Mouse (Mus musculus): ENCODE measurements around the gene Plcb3.
"Not testable (repeated sequence)": the region's sequence is repeated elsewhere in the genome, so short reads cannot be mapped to it uniquely, and the experiment has no call there.

Plcb3 gene

GRCm38 (mm10) chr19:6975537-6976521 is at the start of gene Plcb3:
TSS of gene Plcb3 (minus strand) at chr19:6976470.
- DNase-seq (ENCODE audit: low spot score), result peak; percentile 80

DNA sequence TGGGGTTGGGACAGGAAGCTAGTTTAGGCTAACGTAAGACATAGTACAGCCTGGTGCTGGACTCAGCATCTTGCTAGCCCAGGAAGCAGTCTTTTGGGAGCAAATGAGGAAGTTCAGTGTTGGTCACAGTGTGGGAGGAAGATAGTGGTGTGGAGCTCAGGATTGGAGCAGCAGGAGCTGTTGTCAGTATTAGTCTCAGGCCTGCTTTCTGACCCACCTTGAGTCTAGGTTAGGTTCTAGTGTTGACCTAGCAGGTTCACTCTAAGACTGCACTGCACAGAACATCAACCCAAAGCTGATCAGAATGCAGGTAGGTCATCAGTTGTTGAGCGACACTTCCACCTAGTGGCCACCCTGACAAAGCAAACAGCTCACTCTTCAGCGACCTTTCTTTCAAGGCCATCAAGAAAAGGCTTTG is 44.0 kb upstream of the Plcb3 start:
- peak; percentile 81 for DNase-seq (ENCODE audit: low spot score)

GRCm38 (mm10) chr19:7019191-7019590 is 42.9 kb upstream of the Plcb3 start, which contains the start of gene Fermt3:
TSS of gene Fermt3 (minus strand) at chr19:7019469.
- no peak for DNase-seq (ENCODE audit: low spot score)

GRCm38 (mm10) chr19:7018546-7018945 is 42.3 kb upstream of the Plcb3 start:
- no peak for DNase-seq (ENCODE audit: low spot score)

DNA sequence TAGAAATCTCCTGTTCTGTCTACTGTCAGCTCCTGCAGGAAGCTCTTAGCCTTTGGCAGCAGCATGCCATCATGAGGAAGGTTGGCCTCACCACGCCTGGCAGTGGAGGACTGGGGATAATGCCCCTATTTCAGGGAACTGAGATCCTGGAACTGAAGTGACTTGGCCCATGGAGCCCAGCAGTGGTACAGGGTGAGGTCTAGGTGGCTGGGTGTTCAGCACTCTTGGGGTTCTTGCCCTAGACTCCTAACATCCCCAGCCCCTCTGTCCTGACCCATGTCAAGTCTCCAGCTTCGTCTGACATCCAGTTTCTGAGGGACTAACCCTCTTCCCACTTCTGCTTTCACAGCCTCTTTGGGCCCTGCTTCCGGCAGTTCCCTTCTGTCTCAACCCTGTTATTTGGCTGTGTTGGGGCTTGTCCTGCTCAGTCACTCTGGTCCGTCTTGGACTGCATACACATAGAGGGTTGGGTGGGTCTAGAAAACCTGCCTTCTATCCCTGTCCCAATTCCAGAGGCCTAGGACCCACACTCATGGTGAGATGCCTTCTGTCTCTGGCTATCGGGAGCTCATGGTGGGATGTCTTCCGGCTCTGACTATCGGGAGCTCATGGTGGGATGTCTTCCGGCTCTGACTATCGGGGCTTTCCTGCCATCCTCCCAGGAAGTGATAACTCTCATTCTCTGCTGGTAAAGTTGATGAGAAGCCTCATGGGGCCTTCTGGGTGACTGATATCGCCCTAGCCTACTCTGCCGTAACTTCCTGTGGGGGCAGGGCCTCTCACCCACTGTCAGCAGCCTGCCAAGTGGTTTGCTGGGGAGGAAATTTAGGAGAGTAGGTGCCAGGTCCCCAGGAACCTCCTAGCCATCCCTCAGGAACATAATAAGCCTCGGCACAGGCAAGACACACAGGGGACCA is 41.5 kb upstream of the Plcb3 start:
- DNase-seq (ENCODE audit: low spot score), result no peak

GRCm38 (mm10) chr19:7014481-7015135 is 38.3 kb upstream of the Plcb3 start:
- DNase-seq (ENCODE audit: low spot score), result no peak

DNA sequence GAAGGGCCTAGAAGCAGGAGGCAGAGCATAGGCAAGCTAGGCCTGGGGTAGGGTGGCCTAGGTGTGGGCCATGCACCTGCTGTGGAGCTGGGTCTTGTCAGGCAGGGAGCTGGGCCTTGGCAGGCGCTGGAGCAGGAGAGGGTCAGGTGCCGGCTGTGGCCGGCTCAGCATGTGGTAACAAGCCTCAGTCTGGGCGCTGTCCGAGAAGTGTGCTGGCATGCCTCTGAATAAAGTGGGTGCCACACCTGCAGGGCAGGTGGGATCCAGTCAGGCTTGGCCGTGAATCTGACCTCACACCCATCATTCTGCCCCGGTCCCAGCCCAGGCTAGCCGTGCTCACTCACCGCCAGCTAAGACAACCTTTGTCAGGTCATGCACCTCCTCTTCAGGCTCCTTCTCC is 37.7 kb upstream of the Plcb3 start:
- DNase-seq (ENCODE audit: low spot score), result no peak

DNA sequence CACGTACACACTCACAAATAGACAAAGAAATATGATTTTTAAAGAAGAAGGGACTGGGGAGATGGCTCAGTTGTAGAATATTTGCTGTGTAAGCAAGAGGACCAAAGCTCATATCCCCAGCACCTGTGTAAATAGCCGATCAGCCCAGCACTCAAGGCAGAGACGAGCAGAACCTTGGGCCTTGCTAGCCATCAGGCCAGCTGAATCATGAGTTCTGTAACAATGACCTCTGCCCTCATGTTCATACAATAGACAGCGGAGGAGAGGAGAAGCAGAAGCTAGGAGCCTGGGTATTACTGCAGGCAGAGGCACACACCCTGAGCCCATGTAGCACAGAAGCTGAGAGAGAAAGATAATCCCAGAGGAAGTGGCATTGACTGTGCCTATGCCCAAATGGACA is 36.2 kb upstream of the Plcb3 start:
- no peak for DNase-seq (ENCODE audit: low spot score)

- DNase-seq (ENCODE audit: low spot score), result no peak
These were observed 30.8 kb upstream of the Plcb3 start for GRCm38 (mm10) chr19:7006892-7007593.

DNA sequence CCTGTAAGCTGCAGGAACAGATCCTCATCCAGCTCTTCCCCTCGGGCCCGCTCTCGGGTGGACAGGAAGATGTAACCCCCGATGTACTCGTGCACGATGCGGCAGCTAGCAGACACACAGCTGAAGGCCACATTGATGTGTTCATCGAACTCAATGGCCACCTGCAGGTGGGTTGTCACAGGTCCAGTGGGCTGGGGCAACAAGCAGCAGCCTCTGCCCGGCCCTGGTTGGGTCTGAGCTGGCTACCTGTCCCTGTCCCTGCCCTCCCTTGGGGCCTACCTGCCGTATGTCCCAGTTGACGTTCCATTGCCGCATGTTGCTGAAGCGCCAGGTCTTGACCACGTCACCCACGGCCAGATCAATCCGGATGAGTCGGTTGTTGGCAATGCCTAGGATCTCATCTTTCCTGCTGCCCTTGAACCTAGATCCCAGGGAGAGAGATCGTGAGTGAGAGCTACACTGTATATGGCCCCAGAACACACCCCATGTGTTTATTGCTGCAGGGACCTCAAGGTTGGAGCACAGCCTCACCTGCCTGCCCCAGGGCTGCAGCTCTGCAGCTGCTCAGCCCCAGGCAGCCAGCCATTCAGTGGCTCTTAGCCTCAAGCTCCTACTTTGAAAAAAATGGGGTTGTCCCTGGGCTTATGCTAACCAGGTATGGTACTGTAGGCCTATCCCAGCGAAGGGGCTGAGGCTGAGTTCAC is 23.2 kb upstream of the Plcb3 start:
- DNase-seq (ENCODE audit: low spot score), result no peak

DNA sequence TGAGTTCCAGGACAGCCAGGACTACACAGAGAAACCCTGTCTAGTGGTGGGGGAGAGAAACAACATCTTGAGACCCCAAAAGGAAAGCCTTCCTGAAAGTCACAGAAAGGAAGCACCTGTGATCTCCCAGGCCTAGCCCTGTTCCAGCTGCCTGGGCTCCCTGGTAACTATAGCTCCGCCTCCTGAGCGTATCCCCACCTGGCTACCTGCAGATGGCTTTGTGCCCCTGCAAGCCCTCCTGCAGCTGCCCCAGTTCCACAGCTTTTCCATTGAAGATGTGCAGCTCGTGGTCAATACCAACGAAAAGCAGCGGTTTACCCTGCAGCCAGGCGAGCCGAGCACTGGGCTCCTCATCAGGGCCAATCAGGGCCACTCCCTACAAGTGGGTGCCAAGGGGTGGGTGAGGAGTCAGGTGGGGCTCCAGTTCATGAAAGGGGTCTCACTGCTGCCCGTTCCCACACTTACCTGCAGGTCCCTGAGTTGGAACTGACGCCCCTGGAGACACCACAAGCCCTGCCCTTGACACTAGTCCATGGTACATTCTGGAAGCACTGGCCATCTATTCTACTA is 21.5 kb upstream of the Plcb3 start:
- DNase-seq (ENCODE audit: low spot score), result no peak

- peak; percentile 88 for DNase-seq (ENCODE audit: low spot score)
These were observed 19.7 kb upstream of the Plcb3 start, which contains the start of the genes Nudt22 and Trpt1 for GRCm38 (mm10) chr19:6996006-6996405. TSS of gene Nudt22 (minus strand) at chr19:6996117. TSS of gene Trpt1 (plus strand) at chr19:6996131.

GRCm38 (mm10) chr19:6995255-6995991 is 19.2 kb upstream of the Plcb3 start:
- no peak for DNase-seq (ENCODE audit: low spot score)

DNA sequence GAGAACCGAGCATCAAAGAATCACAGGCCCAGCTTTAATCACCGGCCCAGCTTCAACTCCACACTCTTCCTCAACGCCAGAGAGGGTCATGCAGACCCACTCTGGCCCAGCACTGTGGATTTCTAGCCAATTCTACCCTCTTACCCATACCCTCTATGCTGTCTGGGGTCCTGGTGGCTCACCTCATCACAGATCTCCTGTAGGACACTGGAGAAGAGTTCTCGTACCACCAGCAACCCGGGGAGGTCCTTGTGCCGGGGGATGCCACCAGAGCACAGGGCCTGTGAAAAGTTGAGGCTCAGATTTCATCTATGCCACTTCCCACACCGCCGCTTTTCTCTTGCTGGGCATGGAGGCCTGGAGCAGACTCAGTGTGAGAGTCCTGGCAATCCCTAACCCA is 18.2 kb upstream of the Plcb3 start:
- DNase-seq (ENCODE audit: low spot score), result no peak

GRCm38 (mm10) chr19:6994002-6994401 is 17.7 kb upstream of the Plcb3 start:
- no peak for DNase-seq (ENCODE audit: low spot score)

DNA sequence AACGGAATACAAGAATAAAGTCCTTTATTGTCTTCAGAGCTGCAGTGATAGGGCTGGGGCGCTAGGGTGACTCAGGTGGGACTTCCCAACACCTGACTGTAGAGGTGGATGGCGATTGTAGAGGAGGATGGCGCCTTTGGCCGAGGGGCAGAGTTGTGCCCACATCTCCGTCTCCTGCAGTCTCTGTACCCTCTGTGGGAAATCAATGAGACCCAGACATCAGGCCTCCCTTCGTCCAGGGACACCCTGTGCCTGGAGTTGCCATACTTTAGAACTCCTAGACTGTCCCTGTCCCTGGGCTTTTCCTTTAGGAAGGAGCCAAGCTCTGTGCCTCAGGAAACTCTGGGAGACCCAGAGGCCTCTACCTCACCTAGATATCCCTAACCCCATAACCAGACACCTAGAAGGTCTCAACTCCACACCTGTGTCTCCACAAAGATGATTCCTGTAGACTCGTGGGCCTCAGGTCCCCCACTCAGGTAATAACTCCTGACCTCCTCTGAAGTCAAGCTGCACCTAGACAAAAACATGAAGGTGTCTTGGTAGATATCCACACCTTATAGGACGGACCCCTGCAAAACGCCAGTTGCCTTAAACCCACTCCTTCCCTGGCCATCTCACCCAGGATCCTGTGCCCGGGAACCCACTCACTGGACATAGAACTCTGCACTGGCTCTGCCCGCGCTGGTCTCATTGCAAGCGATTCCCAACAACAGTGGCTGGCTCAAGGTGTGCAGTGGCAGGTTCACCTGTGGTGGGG is 16.9 kb upstream of the Plcb3 start:
- DNase-seq (ENCODE audit: low spot score), result no peak

DNA sequence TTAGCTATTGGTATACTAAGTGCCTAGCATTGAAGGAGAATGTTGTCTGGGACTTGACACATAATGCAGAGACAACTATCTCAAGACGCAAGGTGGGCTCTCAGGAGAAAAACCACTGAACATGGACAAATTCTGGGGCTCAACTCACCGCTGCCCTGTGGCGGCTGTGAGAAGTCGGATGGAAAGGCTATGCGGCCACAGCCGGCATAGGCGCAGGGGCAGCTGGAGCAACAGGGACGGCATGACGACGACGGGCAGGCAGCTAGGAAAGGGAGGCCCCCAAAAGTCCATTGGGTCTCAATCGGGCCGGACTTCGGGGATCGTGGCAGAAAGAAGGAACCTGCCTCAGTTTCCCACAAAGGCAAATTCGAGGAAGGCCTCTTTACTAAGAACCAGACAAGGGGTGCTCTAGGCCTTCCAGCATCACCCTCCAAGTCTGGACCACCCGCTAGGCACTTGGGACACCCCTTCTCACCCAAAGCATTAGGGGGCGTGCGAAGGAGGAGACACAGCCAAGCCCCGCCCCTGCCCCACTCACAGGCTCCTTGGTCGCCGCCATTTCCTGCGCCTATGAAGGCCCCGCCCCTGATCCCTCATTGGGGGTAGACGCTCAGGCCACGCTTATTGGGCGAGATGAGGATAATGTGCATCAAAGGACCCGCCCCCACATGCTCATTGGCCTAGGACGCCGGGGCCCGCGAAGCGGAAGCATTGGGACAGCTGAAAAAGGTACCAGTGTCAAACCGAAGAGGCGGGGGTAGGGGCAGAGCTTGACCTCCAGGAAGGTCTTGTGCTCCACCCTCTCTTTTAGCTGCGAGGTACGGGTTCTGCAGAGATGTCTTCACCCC is 16.0 kb upstream of the Plcb3 start, which contains the start of gene Dnajc4:
Gene Dnajc4, minus strand, starts transcription at position 562 of the 848 bp plus-strand sequence.
- peak; percentile 98 for DNase-seq (ENCODE audit: low spot score)

GRCm38 (mm10) chr19:6991166-6991565 is 14.9 kb upstream of the Plcb3 start:
- not testable (repeated sequence) for DNase-seq (ENCODE audit: low spot score)

Measured in retina, embryonic 14.5 days (tissue).